Mouse (Mus musculus): ENCODE data around the gene Lrrc3.
"Not testable (repeated sequence)": the region's sequence is repeated elsewhere in the genome, so short reads cannot be mapped to it uniquely, and the experiment has no call there.

Gene Lrrc3

GRCm38 (mm10) chr10:77902211-77902893 is at the start of gene Lrrc3:
Lrrc3 (minus strand) TSS chr10:77902536.
- DNase-seq (ENCODE audit: low spot score): peak; percentile 93

- DNase-seq (ENCODE audit: low spot score): not testable (repeated sequence)
Measured at GRCm38 (mm10) chr10:77950468-77950867, 48.1 kb upstream of the Lrrc3 start.

- no peak for DNase-seq (ENCODE audit: low spot score)
Measured at GRCm38 (mm10) chr10:77939685-77940084, 37.3 kb upstream of the Lrrc3 start.

GRCm38 (mm10) chr10:77927375-77927774 is 25.0 kb upstream of the Lrrc3 start:
- no peak for DNase-seq (ENCODE audit: low spot score)

GRCm38 (mm10) chr10:77926140-77926539 is 23.8 kb upstream of the Lrrc3 start:
- no peak for DNase-seq (ENCODE audit: low spot score)

GRCm38 (mm10) chr10:77922681-77923080 is 20.3 kb upstream of the Lrrc3 start:
- no peak for DNase-seq (ENCODE audit: low spot score)

- DNase-seq (ENCODE audit: low spot score): no peak
Measured at GRCm38 (mm10) chr10:77921009-77921408, 18.7 kb upstream of the Lrrc3 start.

- no peak for DNase-seq (ENCODE audit: low spot score)
Measured at GRCm38 (mm10) chr10:77916636-77917335, 14.4 kb upstream of the Lrrc3 start.

- DNase-seq (ENCODE audit: low spot score): no peak
Measured at GRCm38 (mm10) chr10:77913292-77913691, 11.0 kb upstream of the Lrrc3 start.

- DNase-seq (ENCODE audit: low spot score): no peak
Measured at GRCm38 (mm10) chr10:77912605-77913004, 10.3 kb upstream of the Lrrc3 start.

- peak; percentile 91 for DNase-seq (ENCODE audit: low spot score)
Measured at GRCm38 (mm10) chr10:77902894-77903715, 769 bp upstream of the Lrrc3 start.

- no peak for DNase-seq (ENCODE audit: low spot score)
Measured at GRCm38 (mm10) chr10:77901871-77902210, 495 bp downstream of the Lrrc3 start.

GRCm38 (mm10) chr10:77900903-77901818 is 1.2 kb downstream of the Lrrc3 start:
- DNase-seq (ENCODE audit: low spot score): no peak

GRCm38 (mm10) chr10:77900126-77900525 is 2.2 kb downstream of the Lrrc3 start:
- DNase-seq (ENCODE audit: low spot score): peak; percentile 48

GRCm38 (mm10) chr10:77895562-77895961 is 6.8 kb downstream of the Lrrc3 start:
- no peak for DNase-seq (ENCODE audit: low spot score)

- DNase-seq (ENCODE audit: low spot score): no peak
Measured at GRCm38 (mm10) chr10:77890987-77891565, 11.3 kb downstream of the Lrrc3 start.

GRCm38 (mm10) chr10:77886007-77886747 is 16.2 kb downstream of the Lrrc3 start:
- DNase-seq (ENCODE audit: low spot score): no peak

- DNase-seq (ENCODE audit: low spot score): no peak
Measured at GRCm38 (mm10) chr10:77882553-77882952, 19.8 kb downstream of the Lrrc3 start.

- DNase-seq (ENCODE audit: low spot score): no peak
Measured at GRCm38 (mm10) chr10:77880305-77880704, 22.0 kb downstream of the Lrrc3 start.

- no peak for DNase-seq (ENCODE audit: low spot score)
Measured at GRCm38 (mm10) chr10:77878985-77879384, 23.4 kb downstream of the Lrrc3 start.

GRCm38 (mm10) chr10:77869651-77870050 is 32.7 kb downstream of the Lrrc3 start:
- no peak for DNase-seq (ENCODE audit: low spot score)

Measured in yolk sac, embryonic 10.5 days (tissue).